Mouse (Mus musculus) embryonic facial prominence, embryonic 13.5 days (tissue): Measurements from ENCODE around the gene Foxp1. TPM values are rescaled to one million over a fixed set of nuclear protein-coding genes. Genes with fewer than 3 reads are reported as not detected.
A peak's percentile ranks its signal among the peaks of the same experiment; 100 is the strongest.

Experiments used
- ATAC-seq: fragments of 200-750 bp; cut with Nextera tagmentation; 2 replicates; pipeline ENCODE4 v1.8.0; 2017; ENCODE audit warnings: low read depth; ENCODE audit not compliant: insufficient number of reproducible peaks, insufficient read depth, low FRiP score, low TSS enrichment
- H3K27ac ChIP-seq: fragments of 300-500 bp; sonication (generic); 2 replicates; pipeline ENCODE4 v1.5.1; 2015; ENCODE audit warnings: moderate library complexity, mild to moderate bottlenecking, inconsistent platforms
- H3K27me3 ChIP-seq: fragments of 300-500 bp; sonication (generic); 2 replicates; pipeline ENCODE4 v1.6.1; 2015; ENCODE audit warnings: mild to moderate bottlenecking, inconsistent platforms
- H3K36me3 ChIP-seq: fragments of 300-500 bp; sonication (generic); 2 replicates; pipeline ENCODE4 v1.6.1; 2015; ENCODE audit warnings: mild to moderate bottlenecking, inconsistent platforms
- H3K4me1 ChIP-seq: fragments of 300-500 bp; sonication (generic); 2 replicates; pipeline ENCODE4 v1.6.1; 2015; ENCODE audit warnings: inconsistent platforms
- H3K4me2 ChIP-seq: fragments of 300-500 bp; sonication (generic); 2 replicates; pipeline ENCODE4 v1.6.1; 2015; ENCODE audit warnings: moderate library complexity, mild to moderate bottlenecking, inconsistent platforms
- H3K4me3 ChIP-seq: fragments of 300-500 bp; sonication (generic); 2 replicates; pipeline ENCODE4 v1.5.1; 2015; ENCODE audit warnings: mild to moderate bottlenecking, inconsistent platforms
- H3K9ac ChIP-seq: fragments of 300-500 bp; sonication (generic); 2 replicates; pipeline ENCODE4 v1.6.1; 2015; ENCODE audit warnings: mild to moderate bottlenecking, inconsistent platforms
- H3K9me3 ChIP-seq: fragments of 300-500 bp; sonication (generic); 2 replicates; pipeline ENCODE4 v1.6.1; 2016; ENCODE audit warnings: inconsistent platforms
- WGBS: fragments of 180-500 bp; shearing (Covaris S2); methylation state at CpG from one replicate; pipeline ENCODE4 v1.1.7; 2015; ENCODE audit warnings: mixed read lengths; 5-methylcytosine and 5-hydroxymethylcytosine counted together
- polyA plus RNA-seq: library from polyadenylated mRNA; unstranded; fragments of >200 nt; fragmentation: Nextera tagmentation; extraction: Ambion mirVana; gene quantifications from 2 replicates; pipeline ENCODE4 v1.2.1, GENCODE M21; 2015

Gene Foxp1
- polyA plus RNA-seq, 1 experiment from 2014 or later, result 66.7 TPM

- H3K4me3 ChIP-seq, result no peak overlapping the region
- 88% methylated on average over 2 of the region's 2 CpGs for WGBS
- ATAC-seq, result no peak
Observed at GRCm38 (mm10) chr6:99369931-99370330, 152.6 kb downstream of the Foxp1 start.

GRCm38 (mm10) chr6:99369156-99369555 lies 153.4 kb downstream of the Foxp1 start:
- Histone ChIP-seq H3K9me3 (no peaks in the 10 kb centered on the region), H3K9ac (no peak overlapping the region), H3K4me1 (0 out of 2 replicates have a peak, but pooled peaks cover 7% of the 10 kb centered on the region), H3K4me3 (no peak overlapping the region), H3K36me3 (no peaks in the 10 kb centered on the region), H3K27ac (no peak overlapping the region), H3K4me2 (no peak overlapping the region), H3K27me3 (no peaks in the 10 kb centered on the region)
- WGBS, result 75% methylated on average over 3 of the region's 3 CpGs
- ATAC-seq, result no peak

More at GRCm38 (mm10) chr6:99369931-99370330, 152.6 kb downstream of the Foxp1 start:
- Histone ChIP-seq H3K27me3 (no peaks in the 10 kb centered on the region), H3K4me1 (peaks cover 11% of the 10 kb centered on the region), H3K4me2 (no peak overlapping the region), H3K36me3 (no peaks in the 10 kb centered on the region), H3K9ac (no peak overlapping the region), H3K27ac (no peak overlapping the region), H3K9me3 (no peaks in the 10 kb centered on the region)

- Histone ChIP-seq H3K27me3 (no peaks in the 10 kb centered on the region), H3K4me1 (0 out of 2 replicates have a peak, but pooled peaks cover 7% of the 10 kb centered on the region), H3K36me3 (no peaks in the 10 kb centered on the region), H3K27ac (no peak overlapping the region), H3K9ac (no peak overlapping the region), H3K4me3 (no peak overlapping the region), H3K9me3 (no peaks in the 10 kb centered on the region), H3K4me2 (no peak overlapping the region)
- WGBS, result 79% methylated on average over 4 of the region's 4 CpGs
- no peak for ATAC-seq
Observed at GRCm38 (mm10) chr6:99368118-99368753, 154.3 kb downstream of the Foxp1 start.

- 53% methylated on average over 6 of the region's 6 CpGs for WGBS
Observed at GRCm38 (mm10) chr6:99364545-99364944, 158.0 kb downstream of the Foxp1 start.

DNA sequence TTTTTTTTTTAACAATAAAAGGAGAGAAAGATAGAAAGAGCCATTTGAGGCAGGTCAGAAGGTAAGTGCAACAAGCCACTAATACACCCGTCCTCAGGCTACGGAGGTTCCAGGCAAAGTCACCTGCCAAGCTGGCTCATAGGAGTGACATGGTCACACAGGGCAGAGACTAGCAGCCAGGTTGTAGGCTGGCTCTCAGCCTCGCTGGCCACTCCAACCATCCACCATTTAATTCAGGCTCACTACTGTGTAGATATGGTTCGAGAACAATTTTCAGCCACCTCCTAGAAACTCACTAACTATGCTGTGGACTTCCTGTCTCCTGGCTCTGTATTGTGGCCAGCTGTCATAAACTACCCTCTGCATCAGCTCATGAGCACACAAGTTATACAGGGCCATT lies 161.9 kb downstream of the Foxp1 start:
- no peak overlapping the region for H3K4me2 ChIP-seq
- no peak overlapping the region for H3K4me3 ChIP-seq
- H3K9ac ChIP-seq, result no peak overlapping the region
- ATAC-seq, result no peak
- no peak overlapping the region for H3K27ac ChIP-seq
- no peaks in the 10 kb centered on the region for H3K36me3 ChIP-seq
- 89% methylated on average over 4 of the region's 4 CpGs for WGBS
- H3K4me1 ChIP-seq, result 0 out of 2 replicates have a peak, but pooled peaks cover 3% of the 10 kb centered on the region
- H3K9me3 ChIP-seq, result no peaks in the 10 kb centered on the region
- peaks cover 17% of the 10 kb centered on the region for H3K27me3 ChIP-seq

More at GRCm38 (mm10) chr6:99364545-99364944, 158.0 kb downstream of the Foxp1 start:
- Histone ChIP-seq H3K27ac (no peak overlapping the region), H3K4me1 (0 out of 2 replicates have a peak, but pooled peaks cover 3% of the 10 kb centered on the region), H3K4me3 (no peak overlapping the region), H3K36me3 (no peaks in the 10 kb centered on the region), H3K4me2 (no peak overlapping the region), H3K9ac (no peak overlapping the region), H3K9me3 (no peaks in the 10 kb centered on the region), H3K27me3 (0 out of 2 replicates have a peak, but pooled peaks cover 4% of the 10 kb centered on the region)
- ATAC-seq, result no peak

DNA sequence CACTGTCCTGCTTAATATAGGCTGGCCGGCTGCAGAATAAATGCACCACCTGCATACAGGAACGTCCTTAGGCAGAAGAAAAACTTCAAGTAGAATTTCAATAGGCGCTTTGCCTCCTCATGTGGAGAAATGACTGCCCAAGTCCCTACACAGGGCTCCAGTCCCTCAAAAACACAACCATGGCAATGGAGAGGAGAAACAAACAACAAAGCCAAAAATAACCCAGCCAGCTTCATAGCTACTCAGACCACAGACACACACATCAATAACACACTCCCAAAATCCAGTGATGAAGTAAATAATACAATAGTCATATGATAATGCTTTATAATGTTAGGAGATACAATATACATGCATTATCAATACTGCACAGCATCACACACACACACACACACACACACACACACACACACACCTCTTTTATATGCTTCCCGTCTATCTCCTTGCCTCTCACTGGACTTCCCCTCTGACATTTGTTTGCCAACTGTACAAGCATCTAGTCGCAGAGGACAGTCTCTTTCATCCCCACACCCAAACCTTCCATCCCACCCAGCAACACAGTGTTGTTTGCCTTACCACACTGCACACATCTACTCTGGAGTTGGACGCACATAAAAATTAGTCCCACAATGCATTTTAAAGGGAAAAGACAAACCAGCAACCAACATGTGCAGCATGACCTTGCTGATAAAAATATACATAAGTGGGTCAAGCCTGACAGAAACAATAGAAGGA lies 162.6 kb downstream of the Foxp1 start:
- Histone ChIP-seq H3K36me3 (no peaks in the 10 kb centered on the region), H3K9me3 (no peaks in the 10 kb centered on the region), H3K27me3 (peaks cover 17% of the 10 kb centered on the region), H3K4me3 (no peak overlapping the region), H3K9ac (no peak overlapping the region), H3K4me1 (peaks cover 8% of the 10 kb centered on the region; the same call in 1 of the 2 replicates), H3K27ac (peak overlapping the region; percentile 51; the same call in 1 of the 2 replicates), H3K4me2 (no peak overlapping the region)
- no peak for ATAC-seq
- WGBS, result 80% methylated on average over 6 of the region's 6 CpGs

- H3K27ac ChIP-seq, result no peak overlapping the region; the same call in 1 of the 2 replicates
- no peak for ATAC-seq
- H3K27me3 ChIP-seq, result peaks cover 17% of the 10 kb centered on the region
- H3K4me2 ChIP-seq, result no peak overlapping the region
- H3K4me3 ChIP-seq, result no peak overlapping the region
- H3K9me3 ChIP-seq, result no peaks in the 10 kb centered on the region
- H3K36me3 ChIP-seq, result no peaks in the 10 kb centered on the region
- no peak overlapping the region for H3K9ac ChIP-seq
- WGBS, result 79% methylated on average over 9 of the region's 9 CpGs
- peaks cover 11% of the 10 kb centered on the region for H3K4me1 ChIP-seq
Observed at GRCm38 (mm10) chr6:99359036-99359698, 163.4 kb downstream of the Foxp1 start.

- Histone ChIP-seq H3K27ac (no peak overlapping the region), H3K9ac (no peak overlapping the region), H3K27me3 (peaks cover 23% of the 10 kb centered on the region), H3K9me3 (no peaks in the 10 kb centered on the region), H3K36me3 (no peaks in the 10 kb centered on the region), H3K4me1 (peaks cover 19% of the 10 kb centered on the region), H3K4me2 (no peak overlapping the region), H3K4me3 (no peak overlapping the region)
- WGBS, result 89% methylated on average over 2 of the region's 2 CpGs
- ATAC-seq, result no peak
Observed at GRCm38 (mm10) chr6:99357931-99358330, 164.6 kb downstream of the Foxp1 start.

DNA sequence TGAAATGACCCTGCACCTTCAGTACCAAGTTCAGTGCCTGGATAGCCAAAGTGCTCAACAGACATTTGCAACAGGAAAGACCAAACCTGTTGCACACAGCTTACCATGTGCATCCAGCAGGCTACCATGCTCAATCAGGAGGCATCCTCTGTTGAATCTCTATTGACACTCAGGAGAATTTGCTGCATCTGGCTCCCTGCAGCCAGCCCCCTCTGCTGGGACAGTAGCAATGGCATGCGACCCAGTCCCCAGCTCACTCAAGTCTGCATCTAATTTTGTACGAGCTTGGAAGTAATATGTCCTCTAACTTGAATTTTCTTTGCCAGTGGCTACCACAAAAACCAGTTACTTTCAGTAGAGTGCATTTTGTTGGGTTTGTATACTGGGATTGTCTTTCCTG lies 168.2 kb downstream of the Foxp1 start:
- H3K9ac ChIP-seq, result no peak overlapping the region
- H3K27me3 ChIP-seq, result peaks cover 28% of the 10 kb centered on the region
- H3K27ac ChIP-seq, result no peak overlapping the region
- no peak overlapping the region for H3K4me3 ChIP-seq
- WGBS, result 24% methylated on average over 2 of the region's 2 CpGs
- no peaks in the 10 kb centered on the region for H3K9me3 ChIP-seq
- peaks cover 19% of the 10 kb centered on the region for H3K4me1 ChIP-seq
- H3K4me2 ChIP-seq, result no peak overlapping the region
- no peaks in the 10 kb centered on the region for H3K36me3 ChIP-seq
- no peak for ATAC-seq

DNA sequence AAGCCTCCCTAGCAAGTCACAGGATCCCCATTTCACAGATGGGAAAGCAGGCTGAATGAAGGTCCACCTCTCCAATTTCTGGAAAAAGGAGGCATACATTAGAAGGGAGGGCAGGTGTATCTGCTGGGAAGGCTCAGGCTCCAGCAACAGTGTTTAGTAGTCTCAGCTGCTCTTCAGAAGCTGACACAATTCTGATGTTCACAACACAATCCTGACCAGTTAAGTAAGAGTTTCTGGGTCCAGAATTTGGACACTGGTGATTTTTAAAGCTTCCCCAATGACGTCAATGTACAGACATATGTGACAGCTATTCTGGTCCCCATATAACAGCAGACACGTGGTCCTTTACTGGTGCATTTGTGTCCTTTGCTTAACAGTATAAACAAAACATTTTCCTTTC lies 169.1 kb downstream of the Foxp1 start:
- Histone ChIP-seq H3K9ac (no peak overlapping the region), H3K4me2 (no peak overlapping the region), H3K36me3 (no peaks in the 10 kb centered on the region), H3K9me3 (no peaks in the 10 kb centered on the region), H3K27me3 (peaks cover 26% of the 10 kb centered on the region), H3K4me1 (peaks cover 19% of the 10 kb centered on the region), H3K4me3 (no peak overlapping the region), H3K27ac (no peak overlapping the region)
- WGBS, result 85% methylated on average over 2 of the region's 2 CpGs
- no peak for ATAC-seq

- Histone ChIP-seq H3K36me3 (no peaks in the 10 kb centered on the region), H3K27me3 (peaks cover 17% of the 10 kb centered on the region), H3K4me1 (peaks cover 19% of the 10 kb centered on the region), H3K4me2 (no peak overlapping the region), H3K9ac (no peak overlapping the region), H3K9me3 (no peaks in the 10 kb centered on the region), H3K27ac (no peak overlapping the region), H3K4me3 (no peak overlapping the region)
- ATAC-seq, result no peak
- WGBS, result 74% methylated on average over 3 of the region's 3 CpGs
Observed at GRCm38 (mm10) chr6:99350566-99350965, 172.0 kb downstream of the Foxp1 start.
